Mouse (Mus musculus) retina, postnatal 1 day (tissue): Measurements from ENCODE around the gene Adamts20.
A peak's percentile ranks its signal among the peaks of the same experiment; 100 is the strongest.

Experiments used
- DNase-seq: peaks from one replicate; pipeline ENCODE4 v3.0.0-alpha.2; 2012

Adamts20 gene

GRCm38 (mm10) chr15:94244336-94244735, 220.9 kb downstream of the Adamts20 start:
- DNase-seq: peak; percentile 68

GRCm38 (mm10) chr15:94242133-94242532, 223.1 kb downstream of the Adamts20 start:
- DNase-seq: no peak

- DNase-seq: no peak
These were observed 225.6 kb downstream of the Adamts20 start for GRCm38 (mm10) chr15:94239637-94240036.

- no peak for DNase-seq
These were observed 226.1 kb downstream of the Adamts20 start for GRCm38 (mm10) chr15:94239127-94239526.

- DNase-seq: no peak
These were observed 227.0 kb downstream of the Adamts20 start for GRCm38 (mm10) chr15:94238058-94238876.

GRCm38 (mm10) chr15:94236726-94237125, 228.5 kb downstream of the Adamts20 start:
- DNase-seq: no peak

GRCm38 (mm10) chr15:94236121-94236520, 229.1 kb downstream of the Adamts20 start:
- no peak for DNase-seq

- no peak for DNase-seq
These were observed 230.0 kb downstream of the Adamts20 start for GRCm38 (mm10) chr15:94235190-94235589.

- no peak for DNase-seq
These were observed 234.0 kb downstream of the Adamts20 start for GRCm38 (mm10) chr15:94231246-94231645.

- no peak for DNase-seq
These were observed 237.8 kb downstream of the Adamts20 start for GRCm38 (mm10) chr15:94227388-94227787.

GRCm38 (mm10) chr15:94223101-94223500, 242.1 kb downstream of the Adamts20 start:
- DNase-seq: no peak

GRCm38 (mm10) chr15:94220686-94221085, 244.5 kb downstream of the Adamts20 start:
- no peak for DNase-seq
